Mouse (Mus musculus) 3134 (cell line): Measurements from ENCODE around the gene Xab2.

Experiments
- DNase-seq: peaks from one replicate; pipeline ENCODE4 v3.0.0-alpha.2; 2011; ENCODE audit warnings: low spot score; ENCODE audit not compliant: insufficient read length; ENCODE audit errors: extremely low read depth

Gene Xab2

DNA sequence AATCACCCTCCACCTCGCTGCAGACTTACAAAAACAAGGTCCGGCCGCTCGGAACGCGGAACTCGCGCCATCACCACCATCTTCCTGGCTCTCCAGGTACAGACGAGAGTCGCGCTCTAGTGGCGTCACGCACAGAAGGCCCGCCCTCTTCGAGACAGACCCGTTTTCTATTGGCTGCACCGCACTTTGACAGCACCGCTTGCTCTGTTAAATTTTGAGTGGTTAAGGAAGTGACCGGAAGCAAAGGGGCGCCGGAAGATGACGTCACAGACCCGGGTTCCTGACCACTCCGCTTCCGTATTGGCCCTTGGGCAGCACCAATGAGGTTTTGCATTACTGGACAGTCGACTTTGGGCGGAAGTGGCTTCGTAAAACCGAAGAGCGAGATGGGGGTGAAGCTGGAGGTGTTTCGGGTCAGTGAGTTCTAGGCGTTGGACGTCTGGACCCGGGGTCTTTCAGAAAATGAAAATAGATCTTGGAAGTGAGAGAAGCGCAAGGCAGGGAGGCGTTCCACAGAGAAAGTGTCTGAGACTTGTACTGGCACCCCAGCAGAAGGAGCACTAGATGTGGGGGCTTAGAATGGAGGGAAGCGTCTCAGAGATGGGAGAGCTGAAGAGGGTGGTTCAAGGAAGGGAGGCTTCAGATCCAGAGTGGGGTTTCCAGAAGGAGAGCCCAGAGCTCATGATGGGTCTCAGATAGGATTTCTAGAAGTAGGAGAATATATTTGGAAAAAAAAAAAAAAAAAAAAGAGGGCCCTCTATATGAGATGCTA, at the start of gene Xab2, which contains the start of gene Pet100:
Xab2 (minus strand) TSS at position 118 of the 772 bp plus-strand sequence.
Pet100 (plus strand) TSS at position 350 of the 772 bp plus-strand sequence.
- peak; percentile 97 for DNase-seq

DNA sequence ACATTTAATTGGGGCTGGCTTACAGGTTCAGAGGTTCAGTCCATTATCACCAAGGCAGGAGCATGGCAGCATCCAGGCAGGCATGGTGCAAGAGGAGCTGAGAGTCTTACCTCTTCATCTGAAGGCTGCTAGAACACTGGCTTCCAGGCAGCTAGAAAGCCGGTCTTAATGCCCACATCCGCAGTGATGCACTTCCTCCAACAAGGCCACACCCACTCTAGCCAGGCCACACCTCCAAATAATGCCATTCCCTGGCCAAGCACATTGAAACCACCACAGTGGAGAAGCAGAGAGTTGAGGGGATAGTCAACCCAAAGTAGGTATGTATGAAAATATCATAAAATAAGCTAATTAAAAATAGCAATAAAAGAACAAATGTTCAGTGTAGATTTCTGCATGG, 49.3 kb upstream of the Xab2 start:
- DNase-seq = peak; percentile 26

DNA sequence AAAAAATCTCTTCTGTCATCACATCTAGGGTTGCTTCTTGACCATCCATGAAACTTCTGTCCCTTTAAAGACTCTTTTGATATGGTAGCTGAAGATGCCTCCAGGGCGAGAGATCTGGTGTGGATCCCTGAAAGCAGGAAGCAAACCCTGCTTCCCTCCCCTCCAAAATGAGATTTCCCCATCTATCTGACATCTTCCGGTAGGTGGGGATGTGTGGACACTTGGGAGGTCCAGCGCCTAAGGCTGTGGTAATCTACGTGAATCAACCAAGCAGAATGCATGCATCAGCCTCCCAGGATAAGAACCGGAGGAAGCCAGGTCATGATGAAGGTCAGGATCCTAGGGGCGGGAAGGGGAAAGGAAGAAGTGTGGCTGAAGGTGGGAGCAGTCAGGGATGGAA, 44.4 kb upstream of the Xab2 start, which contains the start of gene Mcemp1:
Mcemp1 (plus strand) TSS at position 248 of the 400 bp plus-strand sequence.
- no peak for DNase-seq

DNA sequence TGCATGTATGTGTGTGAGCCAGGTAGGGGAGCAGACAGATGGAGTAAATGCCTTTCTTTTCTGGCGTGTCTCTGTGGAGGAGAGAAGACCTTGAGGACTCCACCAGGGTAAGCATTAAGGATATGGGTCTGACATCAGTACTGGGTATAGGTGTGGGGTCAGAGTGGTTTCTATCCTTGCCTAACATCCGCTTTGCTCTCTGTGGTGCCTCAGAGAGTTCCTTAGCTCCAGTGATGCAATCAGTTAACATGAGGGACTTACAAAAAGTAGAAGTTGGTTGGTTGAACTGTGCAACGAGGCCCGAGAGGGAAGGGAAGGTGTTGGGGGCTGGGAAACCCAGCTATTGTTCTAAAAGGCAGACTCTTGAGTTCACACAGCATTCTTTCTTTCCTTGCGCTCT, 43.3 kb upstream of the Xab2 start:
- DNase-seq = no peak

DNA sequence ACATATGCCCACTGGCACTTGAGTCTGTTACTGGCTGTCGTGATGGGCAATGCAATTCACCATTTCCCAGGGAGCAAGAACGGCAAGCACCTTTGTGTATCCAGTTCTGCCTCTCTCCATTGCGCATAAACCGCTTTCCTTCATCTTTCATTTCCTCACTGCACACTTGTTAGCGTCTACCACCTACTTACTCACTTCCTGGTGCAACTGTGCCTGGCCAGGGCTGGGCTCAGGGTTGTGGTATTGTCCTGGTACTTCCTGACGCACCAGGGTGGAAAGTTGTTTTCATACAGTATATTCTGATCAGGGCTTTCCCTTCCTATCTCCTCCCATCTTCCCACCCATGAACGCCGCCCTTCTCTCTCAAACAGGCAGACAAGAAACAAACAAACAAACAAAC, 39.8 kb upstream of the Xab2 start:
- DNase-seq = no peak

DNA sequence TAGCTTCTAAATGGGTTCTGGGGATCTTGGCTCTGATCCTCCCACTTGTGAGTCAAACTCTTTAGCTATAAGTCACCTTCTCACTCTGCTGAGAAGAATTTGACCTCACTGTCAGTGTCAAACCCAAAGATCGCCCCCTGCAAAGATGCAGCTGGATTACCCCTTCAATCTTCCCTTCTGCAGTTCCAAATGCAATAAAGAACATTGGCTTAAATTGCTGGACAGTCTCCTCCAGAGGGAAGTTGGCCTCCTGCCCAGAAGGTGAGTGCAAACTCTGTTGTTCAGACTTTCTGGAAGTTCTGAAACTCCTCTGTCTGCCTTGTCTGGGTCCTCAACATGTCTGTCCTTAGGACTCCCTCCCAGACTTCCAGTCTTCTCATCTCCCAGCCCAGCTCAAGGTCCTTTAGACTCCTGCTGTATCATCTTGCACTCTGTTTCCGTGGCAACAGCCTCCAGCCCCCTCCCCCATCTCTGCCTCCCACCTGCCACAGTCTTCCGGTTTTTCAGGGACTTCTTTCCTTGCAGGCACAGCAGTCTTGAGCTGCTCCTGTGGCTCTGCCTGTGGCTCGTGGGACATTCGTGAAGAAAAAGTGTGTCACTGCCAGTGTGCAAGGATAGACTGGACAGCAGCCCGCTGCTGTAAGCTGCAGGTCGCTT, 35.7 kb upstream of the Xab2 start:
- no peak for DNase-seq

DNA sequence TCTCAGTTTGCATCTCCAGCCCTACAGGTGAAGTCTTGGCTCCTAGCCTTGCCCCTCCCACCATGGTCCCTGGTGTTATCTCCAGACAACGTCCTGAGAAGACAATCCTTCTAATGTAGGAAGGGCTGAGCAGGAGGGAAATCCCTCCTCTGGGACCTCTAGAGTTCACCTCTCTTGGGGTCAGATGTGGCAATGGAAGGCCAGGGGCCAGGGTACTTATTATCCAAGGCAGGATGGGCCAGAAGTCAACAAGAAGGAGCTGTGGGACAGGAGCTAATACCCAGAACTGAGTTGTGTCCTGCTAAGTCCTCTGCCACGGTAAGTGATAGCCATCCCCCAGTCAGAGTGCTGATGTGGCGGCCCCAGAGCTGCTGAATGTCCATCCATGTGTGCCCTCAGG, 34.4 kb upstream of the Xab2 start, which contains the start of gene Retn:
Retn (plus strand) TSS at position 245 of the 400 bp plus-strand sequence.
- no peak for DNase-seq

DNA sequence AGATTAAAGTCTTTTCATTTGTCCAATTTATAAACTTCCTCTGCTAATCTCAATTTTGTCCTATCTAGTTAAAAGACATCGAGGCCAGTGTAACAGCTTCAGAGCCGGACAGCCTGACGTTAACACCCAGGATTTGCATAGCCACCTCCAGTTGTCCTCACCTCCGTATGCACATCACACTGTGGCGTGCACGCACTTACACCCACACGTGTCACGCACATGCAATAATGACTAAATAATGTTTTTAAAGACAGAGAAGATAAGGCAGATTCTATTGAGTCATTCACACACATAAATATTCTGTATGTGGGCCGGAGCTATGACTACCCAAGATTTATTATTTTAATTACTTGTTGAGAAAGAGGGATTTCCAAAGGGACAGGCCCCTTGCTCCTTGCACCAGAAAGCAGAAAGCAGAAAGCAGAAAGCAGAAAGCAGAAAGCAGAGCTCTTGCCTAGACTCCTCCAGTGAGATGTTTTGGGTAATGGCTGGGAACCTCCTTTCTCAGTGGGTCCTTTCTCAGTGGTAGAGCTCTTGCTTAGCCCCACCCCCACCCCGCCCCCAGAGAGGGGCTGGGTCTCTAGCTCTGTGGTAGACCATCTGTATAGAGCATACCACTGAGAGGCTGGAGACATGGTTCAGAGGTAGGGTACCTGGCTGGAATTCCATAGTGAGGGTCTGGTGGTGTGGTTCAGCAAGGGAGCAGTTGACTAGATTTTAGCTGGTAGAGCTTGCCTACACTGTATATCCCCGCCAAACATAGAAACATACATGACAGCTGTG, 33.8 kb upstream of the Xab2 start:
- DNase-seq = no peak

DNA sequence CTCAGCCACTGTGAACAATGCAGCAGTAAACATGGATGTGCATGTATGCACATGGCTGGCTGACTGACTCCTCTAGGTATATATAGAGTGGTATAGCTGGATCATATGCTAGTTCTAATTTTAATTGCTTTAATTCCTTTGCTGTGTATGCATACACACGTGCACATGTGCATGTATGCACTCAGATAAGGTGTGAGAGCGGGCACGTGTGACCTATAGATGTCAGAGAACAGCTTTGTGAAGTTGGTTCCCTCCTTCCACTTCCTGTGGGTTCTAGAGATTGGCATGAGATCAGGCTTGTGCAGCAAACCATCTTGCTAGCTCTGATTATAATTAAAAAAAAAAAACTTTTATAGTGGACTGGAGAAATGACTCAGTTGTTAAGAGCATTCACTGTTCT, 31.7 kb upstream of the Xab2 start:
- no peak for DNase-seq

DNA sequence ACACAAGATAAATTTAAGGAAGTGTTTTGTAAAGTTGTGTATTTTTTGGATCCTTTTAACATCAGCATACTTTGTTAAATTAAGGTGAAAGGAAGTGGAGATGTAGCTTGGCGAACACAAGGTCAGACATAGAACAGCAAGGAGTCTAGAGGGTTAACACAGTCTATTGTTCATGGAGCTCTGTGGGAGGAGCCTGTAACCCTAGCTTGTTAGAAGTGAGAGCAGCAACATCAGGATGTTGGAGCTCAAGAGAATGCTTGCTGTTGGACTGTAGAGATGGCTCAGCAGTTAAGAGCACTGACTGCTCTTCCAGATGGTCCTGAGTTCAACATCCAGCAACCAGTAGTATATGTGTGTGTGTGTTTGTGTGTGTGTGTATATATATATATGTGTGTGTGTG, 27.9 kb upstream of the Xab2 start:
- DNase-seq = no peak

DNA sequence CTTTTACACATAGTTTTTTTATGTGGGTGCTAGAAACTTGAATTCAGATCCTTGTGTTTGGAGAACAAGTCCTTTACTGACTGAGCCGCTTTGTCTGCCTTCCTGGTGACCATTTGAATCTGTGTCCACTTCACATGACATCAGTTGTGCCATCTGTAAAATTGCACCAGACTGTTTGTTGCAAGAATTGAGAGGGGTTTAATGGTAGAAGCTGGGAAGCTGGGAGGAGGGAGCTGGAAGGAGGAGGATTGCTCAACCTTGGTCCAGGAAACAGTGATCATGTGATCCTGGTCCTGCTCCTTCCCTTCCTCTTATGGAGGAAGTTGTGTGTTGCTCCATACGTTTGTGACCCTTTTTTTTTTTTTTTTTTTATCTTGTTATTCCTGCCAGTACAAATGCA, 27.2 kb upstream of the Xab2 start:
- DNase-seq = no peak

DNA sequence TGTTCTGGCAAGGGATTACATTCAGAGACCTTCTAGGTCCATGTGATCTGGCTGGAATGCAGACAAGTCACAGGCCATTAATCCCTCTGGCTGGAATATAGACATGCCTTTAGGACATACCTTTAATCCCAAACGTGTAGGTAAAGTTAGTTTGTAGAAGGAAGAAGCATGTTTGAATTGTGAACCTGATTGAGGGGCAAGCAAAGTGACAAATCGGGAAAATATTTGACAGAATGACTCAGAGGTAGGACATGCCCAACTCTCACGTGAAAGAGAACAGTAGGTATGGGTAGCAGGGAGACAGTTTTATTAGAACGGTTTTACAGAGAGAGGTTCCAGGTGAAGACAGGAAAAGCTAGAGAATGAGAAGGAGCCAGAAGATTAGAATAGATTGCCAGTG, 26.4 kb upstream of the Xab2 start:
- no peak for DNase-seq

DNA sequence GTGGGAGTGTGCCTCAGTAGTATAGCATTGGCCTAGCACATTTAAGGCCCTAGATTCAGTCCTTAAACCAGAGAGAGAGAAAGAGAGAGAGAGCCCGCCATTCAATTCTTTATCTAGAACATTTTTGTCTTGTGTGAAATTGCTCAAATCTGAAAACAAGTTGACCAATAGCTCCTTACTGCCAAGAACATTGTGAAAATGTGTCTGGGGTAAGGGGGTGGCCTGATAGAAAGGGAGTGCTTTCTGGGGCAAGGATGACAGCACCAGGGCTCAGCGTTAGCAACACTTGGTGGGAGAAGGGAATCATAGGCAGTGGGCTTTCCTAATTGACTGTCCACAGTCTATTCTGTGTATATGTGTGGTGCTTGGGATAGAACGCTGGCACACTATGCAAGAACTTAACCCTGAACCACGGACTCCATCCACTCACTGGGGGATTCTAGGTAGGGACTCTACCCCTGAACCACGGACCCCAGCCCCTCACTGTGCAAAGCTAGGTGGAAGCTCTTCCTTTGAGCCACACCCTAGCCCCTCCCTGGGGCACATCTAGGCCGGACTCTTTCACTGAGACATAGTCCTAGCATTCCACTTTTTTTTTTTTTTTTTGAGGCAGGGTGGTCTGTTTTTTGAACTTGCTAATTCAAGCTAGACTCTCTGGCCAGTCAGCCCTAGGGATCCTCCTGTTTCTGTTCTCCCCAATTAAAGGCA, 25.9 kb upstream of the Xab2 start:
- DNase-seq = no peak

DNA sequence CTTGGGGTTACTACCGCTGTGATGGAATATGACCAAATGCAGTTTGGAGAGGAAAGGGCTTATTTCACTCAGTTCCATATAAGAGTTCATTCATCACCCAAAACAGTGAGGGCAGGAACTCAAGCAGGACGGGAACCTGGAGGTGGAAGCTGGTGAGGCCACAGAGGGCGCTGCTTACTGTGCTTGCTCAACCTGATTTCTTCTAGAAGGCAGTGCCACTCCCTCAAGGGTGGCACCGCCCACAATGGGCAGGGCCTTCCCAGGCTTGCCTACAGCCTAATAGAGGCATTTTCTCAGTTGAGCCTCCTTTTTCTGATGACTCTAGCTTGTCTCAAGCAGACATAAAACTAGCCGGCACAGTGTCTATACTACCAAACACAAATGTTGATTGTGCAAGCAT, 24.7 kb upstream of the Xab2 start:
- DNase-seq = peak; percentile 38

DNA sequence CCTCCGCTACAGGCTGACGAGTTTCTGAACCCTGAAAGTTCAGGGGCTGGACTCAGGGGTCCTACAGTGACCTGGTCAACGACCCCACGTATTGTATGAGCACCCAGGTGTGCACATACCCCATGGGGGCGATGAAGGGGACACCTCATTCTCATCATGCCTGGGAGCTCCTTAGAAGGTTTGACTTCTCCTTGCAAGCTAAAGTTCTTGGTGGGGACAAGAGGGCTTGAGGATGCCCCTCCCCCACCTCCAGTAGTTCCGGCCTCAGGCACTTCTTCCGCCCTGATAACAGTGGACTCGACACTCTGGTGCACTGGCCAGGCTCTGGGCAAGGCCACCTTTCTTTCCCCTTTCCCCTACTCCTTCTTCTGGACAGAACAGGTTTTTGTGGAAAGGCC, 10.4 kb upstream of the Xab2 start:
- no peak for DNase-seq

DNA sequence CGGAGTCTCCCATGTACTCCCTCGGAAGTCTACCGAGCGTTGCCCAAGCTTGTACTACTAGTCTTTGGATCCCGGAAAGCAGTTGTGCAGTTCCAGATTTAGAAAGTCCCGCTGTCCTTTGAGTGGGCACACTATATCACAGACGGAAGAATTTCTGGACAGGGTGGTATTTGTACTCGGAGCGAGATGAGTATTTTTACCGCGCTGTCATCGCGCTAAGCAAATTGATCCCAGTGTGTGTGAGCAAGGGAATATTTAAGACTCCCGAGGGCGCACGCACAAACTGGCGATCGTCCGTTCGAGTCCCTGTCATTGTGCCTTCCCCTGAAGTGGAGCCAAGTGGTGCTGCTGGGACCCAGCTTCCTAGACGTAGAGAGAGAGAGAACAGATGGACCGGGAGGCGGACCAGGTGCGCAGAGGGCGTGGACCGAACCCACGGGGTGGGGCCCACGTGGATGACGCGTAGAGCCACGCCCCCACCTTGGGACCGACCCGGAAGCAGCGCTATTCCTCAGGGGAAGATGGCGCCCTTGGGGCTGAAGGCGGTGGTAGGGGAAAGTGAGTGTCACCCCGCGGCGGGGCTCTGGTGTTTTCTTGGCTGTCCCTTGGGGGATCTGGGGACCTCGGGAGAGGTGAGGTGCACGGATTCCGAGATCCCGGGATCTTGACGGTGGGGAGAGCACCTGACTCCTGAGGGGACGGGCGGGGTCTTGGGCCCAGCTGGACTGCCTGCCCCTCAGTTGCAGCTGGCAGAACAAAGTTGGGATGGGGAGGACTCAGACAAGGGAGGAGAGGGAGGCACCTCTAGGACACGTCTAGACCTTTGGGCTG, 9.7 kb upstream of the Xab2 start, which contains the start of gene Stxbp2:
Stxbp2 (plus strand) TSS at position 309 of the 831 bp plus-strand sequence.
- peak; percentile 75 for DNase-seq

DNA sequence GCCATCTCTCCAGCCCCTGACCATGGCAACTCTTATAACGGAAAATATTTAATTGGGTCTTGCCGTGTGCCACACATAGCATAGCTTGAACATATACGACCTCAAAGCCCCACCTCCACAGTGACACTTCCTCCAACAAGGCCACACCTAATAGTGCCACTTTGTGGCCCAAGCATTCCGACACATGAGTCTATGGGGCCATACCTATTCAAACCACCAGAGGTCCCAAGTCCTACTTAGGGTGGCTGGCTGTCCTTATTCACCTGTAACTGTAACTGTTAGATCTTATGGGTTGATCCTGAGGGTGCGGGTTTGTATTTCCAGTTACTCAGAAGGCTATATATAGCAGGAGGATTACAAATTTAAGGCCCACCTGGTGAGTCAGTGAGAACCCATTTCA, 6.9 kb upstream of the Xab2 start:
- DNase-seq = no peak

DNA sequence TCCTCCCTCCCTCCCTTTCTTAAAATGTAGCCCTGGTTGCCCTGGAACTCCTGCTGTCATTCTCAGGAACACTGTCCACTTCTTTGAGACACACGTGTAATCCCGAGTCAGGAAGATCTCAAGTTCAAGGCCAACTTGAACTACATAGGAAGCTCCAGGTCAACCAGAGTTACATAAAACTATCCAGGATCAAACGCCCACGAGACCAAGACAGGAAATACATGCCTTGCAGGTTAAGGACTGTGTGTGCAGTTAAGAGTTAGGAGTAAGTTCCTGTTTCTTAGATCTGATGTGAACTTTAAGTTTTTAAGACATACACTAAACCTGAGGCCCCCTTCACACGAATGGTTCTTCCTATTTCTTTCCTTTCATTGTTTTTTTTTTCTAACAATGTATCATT, 5.9 kb upstream of the Xab2 start:
- DNase-seq = no peak

DNA sequence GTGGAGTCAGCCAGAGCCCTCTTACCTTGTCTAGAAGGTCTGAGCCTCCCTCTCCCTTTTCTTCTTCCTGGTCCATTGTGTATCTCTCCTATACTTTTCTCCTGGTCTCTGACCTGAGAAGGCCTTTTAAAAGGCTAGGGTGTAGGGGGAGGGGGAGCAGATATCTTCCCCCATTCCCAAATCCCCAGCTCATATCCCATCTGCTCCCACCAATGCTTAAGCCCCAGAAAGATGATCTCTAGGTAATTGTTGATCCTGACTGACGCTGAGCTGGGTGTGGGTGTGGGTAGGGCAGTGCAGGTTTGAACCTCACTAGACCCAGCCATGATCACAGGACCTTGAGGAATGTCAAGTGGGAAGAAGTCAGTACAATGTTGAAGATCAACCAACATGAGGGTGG, 4.3 kb upstream of the Xab2 start, which contains the start of gene Pcp2:
Pcp2 (minus strand) TSS at position 101 of the 400 bp plus-strand sequence.
- no peak for DNase-seq

DNA sequence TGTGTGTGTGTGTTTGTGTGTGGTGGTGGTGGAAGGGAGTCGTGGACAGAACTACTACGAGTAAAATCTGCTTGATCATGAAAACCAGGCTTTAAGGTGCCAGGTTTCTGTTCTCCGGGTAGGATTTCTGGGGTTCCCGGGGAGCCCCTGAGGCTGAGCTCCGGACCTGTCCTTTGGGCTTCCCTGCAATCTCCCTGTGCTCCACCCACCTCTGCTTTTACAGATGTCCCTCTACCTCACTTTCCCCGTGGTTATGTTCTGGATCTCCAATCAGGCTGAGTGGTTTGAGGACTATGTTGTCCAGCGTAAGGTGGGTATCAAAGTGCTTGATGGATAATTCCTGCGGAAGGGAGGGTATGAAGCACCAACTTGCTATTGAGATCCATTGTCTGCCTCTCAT, 1.0 kb upstream of the Xab2 start:
- no peak for DNase-seq
